Mouse (Mus musculus) ovary, adult 10 weeks (tissue): ENCODE measurements around the gene Ptcd3. TPM values are rescaled to one million over a fixed set of nuclear protein-coding genes. Genes with fewer than 3 reads are reported as not detected.

Source experiments
- polyA plus RNA-seq: library from polyadenylated mRNA; stranded (reverse); fragments of 350-450 nt; fragmentation: Illumina TruSeq; extraction: RNeasy Lipid Tissue Mini Kit (QIAGEN cat#74804); gene quantifications from one replicate; pipeline ENCODE4 v1.2.3, GENCODE M21; 2014

Gene Ptcd3
- polyA plus RNA-seq: 316 TPM

DNA sequence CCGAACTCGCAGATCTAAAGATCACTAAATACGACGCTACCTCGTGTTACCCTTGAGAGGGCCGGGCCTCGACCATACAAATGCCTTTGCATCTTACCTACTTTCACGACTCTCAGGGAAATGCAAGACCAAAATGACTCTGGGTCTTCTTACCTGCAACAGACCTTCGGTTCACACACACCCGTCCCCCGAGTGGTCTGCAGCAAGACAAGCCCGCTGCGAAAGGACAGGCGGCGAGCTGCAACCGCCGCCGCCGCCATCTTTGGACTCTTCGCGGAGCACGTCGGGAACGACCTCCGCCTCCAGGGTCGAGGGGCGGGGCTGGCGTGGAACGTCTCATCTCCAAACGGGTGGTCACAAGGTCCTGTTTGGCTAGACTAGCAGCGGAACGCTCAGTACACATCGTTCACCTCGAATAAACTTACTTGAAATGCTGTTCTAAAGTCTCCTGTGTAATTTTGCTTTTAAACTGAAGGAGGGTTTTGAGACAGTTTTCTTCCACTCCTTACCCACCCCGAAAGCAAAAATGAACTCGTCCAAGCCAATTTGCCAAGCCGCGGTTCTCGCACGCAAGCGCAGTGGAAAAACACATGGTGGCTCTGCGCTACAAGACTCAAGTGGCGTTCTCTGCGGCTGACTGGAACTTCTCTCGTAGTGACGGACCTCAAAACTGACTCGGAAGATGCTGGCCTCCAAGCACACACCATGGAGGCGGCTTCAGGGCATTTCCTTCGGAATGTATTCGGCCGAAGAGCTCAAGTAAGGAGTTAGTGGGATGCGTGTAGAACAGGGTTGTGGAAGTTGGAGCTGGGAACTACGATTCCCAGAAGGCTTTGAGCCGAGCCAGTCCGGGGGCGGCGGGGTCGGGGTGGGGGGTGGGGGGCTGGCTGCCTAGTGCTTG lies at the start of gene Ptcd3, which contains the start of gene Polr1a:
Gene Ptcd3 (minus strand): TSS at position 270 of the 901 bp plus-strand sequence.
Gene Polr1a (plus strand): TSS at position 573 of the 901 bp plus-strand sequence.

DNA sequence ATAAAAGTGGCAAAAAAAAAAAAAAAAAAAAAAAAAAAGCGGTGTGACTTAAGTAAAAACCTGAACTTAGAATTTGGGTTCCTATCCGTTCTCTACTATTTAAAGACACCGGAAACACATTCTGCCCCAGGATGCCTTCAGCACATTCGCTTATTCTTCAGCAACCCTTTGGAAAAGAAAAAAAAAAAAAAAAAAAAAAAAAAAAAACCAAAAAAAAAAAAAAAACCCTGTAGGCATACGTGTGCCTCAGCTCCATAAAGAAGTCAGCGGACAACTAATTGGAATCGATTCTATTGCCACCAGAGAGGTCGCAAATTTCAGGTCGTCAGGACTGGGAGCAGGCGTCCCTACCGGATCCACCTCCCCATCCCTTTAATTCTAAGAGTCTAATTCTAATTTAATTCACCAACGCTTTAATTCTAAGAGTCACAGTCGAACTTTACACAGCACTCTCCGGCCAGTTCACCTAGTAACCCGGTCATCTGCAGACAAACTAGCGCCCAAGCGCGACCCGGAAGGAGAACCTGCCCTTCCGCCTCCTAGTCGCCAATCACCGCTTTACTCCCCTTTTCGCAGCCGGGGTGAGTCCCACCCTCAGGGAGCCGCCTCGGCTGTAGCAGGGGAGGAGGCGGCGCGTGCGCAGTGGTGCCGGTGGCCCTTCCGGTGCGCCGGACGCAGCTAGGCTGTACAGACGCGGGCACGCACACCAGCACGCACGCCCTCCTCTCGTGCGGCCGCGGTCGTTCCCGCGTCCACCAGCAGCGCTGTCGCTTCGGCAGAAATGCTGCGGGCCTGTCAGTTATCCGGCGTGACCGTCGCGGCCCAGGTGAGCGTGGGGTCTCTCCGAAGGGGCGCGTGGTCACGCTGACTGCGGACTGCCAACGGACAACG lies 77.6 kb downstream of the Ptcd3 start, which contains the start of gene Immt:
Gene Immt (plus strand): TSS at position 642 of the 891 bp plus-strand sequence.

Other genes with a start within 250 kb of the Ptcd3 start
- gene Reep1, start 201.2 kb downstream of the Ptcd3 start, polyA plus RNA-seq: 26.3 TPM
- gene Mrpl35, start 81.8 kb downstream of the Ptcd3 start, polyA plus RNA-seq: 31.0 TPM
- gene Immt, start 77.4 kb downstream of the Ptcd3 start, polyA plus RNA-seq: 155 TPM
- 38.6 TPM for gene Polr1a, start 303 bp upstream of the Ptcd3 start, polyA plus RNA-seq
- 246 TPM for gene St3gal5, start 188.8 kb upstream of the Ptcd3 start, polyA plus RNA-seq